Mouse (Mus musculus) monocyte, adult 59 days (primary cell): ENCODE data around the gene Ms4a3. TPM values are rescaled to one million over a fixed set of nuclear protein-coding genes. Genes with fewer than 3 reads are reported as not detected.

Source experiments
- total RNA-seq, 2 experiments: library from RNA; stranded (reverse); gene quantifications; one replicate each; pipeline ENCODE4 v1.2.4; 2023

The Ms4a3 gene
- not detected for total RNA-seq

GRCm38 (mm10) chr19:11640732-11641131 is at the start of gene Ms4a3:
Ms4a3 (minus strand) TSS chr19:11640851.

DNA sequence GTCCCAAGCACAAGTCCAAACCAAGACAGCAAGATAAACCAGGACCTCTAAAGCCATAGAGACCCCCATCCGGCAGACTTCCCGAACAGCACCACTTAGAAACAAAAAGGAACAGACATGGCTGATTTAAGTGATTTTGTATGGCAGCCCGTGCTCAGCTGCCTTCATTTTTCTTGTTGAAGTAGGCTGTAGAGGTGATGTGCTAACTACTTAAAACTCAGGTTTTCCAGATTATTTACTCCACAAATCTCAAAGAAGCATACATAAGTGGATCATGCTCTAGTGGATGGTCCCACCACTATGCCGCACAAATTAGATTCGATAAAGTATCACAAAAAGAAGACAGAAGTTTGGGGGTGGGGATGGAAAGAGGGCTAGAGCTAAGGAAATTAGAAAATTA is 19.8 kb upstream of the Ms4a3 start, which contains the start of gene Oosp2:
Gene Oosp2, minus strand, starts transcription at position 101 of the 400 bp plus-strand sequence.

DNA sequence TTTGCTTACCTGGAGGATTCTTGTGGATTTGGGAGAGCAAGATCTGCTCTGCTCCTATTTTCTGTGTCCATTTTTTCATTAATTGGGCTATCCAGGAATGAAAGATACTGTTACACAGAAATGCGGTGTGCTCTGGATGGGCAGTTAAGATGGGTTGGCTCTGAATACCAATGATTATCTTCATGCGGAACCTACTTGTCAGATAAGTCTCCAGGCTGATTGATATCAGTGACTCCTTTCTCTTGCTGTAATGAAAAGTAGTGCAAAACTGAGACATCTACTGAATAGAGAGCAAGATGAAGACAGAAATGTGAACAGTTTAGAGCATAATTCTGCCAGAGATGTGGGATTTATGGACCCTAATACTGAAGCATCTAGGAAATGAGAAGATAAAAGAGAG is 17.1 kb downstream of the Ms4a3 start, which contains the start of gene Ms4a2:
Gene Ms4a2, minus strand, starts transcription at position 169 of the 400 bp plus-strand sequence.

DNA sequence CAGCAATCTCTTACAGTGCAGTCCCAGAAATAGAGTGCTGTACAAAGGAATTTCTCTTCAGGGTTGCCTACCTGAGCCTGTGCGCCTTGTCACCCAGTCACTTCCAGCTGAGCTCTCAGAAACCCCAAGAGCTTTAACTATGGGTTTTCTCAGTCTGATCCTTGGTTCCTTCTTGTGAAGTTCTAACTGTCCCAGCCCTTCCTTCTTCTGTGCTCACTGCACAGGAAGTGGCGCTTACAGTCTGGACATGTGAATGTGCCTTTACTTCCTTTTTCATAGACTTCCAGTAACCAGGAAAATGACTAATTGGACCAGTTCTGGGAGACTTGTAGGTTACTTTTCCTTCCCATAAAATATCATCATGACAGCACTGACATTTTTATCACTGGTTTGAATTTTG is 36.0 kb downstream of the Ms4a3 start, which contains the start of gene Ms4a6d:
Gene Ms4a6d, minus strand, starts transcription at position 247 of the 400 bp plus-strand sequence.

Other genes starting within 250 kb of the Ms4a3 start
- 100 to 1,000 TPM; 107 to 165 TPM for gene Ms4a4c, start 236.1 kb downstream of the Ms4a3 start, total RNA-seq
- gene Ms4a4b, start 197.3 kb downstream of the Ms4a3 start, total RNA-seq: 10 to 100 TPM; 15.5 to 22.1 TPM
- 100 to 1,000 TPM; 684 to 762 TPM for gene Ms4a6c, start 171.5 kb downstream of the Ms4a3 start, total RNA-seq
- gene Gm8369, start 154.9 kb downstream of the Ms4a3 start, total RNA-seq: 10 to 100 TPM in 1 of 2 experiments, 1 to 10 TPM in 1; 6.4 to 11.0 TPM
- gene Ms4a6b, start 124.3 kb downstream of the Ms4a3 start, total RNA-seq: 100 to 1,000 TPM; 117 to 227 TPM
- gene Ms4a4d, start 104.0 kb downstream of the Ms4a3 start, total RNA-seq: not detected
- 10 to 100 TPM; 65.5 to 88.8 TPM for gene Ms4a6d, start 36.0 kb downstream of the Ms4a3 start, total RNA-seq
- gene Ms4a2, start 17.1 kb downstream of the Ms4a3 start, total RNA-seq: not detected
- gene Oosp2, start 19.7 kb upstream of the Ms4a3 start, total RNA-seq: not detected
- not detected for gene Oosp1, start 50.3 kb upstream of the Ms4a3 start, total RNA-seq
- gene Oosp3, start 56.2 kb upstream of the Ms4a3 start, total RNA-seq: not detected
- gene Gif, start 106.7 kb upstream of the Ms4a3 start, total RNA-seq: not detected
- gene Mrpl16, start 129.5 kb upstream of the Ms4a3 start, total RNA-seq: 10 to 100 TPM; 20.4 to 22.3 TPM
- 10 to 100 TPM; 33.8 to 39.4 TPM for gene Stx3, start 178.6 kb upstream of the Ms4a3 start, total RNA-seq
- not detected for gene Olfr1417, start 198.4 kb upstream of the Ms4a3 start, total RNA-seq
- gene Olfr1418, start 220.2 kb upstream of the Ms4a3 start, total RNA-seq: not detected
- not detected for gene Olfr1419, start 234.3 kb upstream of the Ms4a3 start, total RNA-seq
- not detected for gene Olfr1420, start 245.7 kb upstream of the Ms4a3 start, total RNA-seq